Mouse (Mus musculus) olfactory bulb, adult 2 months (tissue): ENCODE data around the gene Snrpb. TPM values are rescaled to one million over a fixed set of nuclear protein-coding genes. Genes with fewer than 3 reads are reported as not detected.

Experiments used
- H3K27ac ChIP-seq: fragments of 200-500 bp; 2 replicates; pipeline ENCODE4 v1.5.1; 2012; ENCODE audit warnings: low read depth, low read length; ENCODE audit not compliant: insufficient read depth
- H3K4me1 ChIP-seq: fragments of 200-500 bp; 2 replicates; pipeline ENCODE4 v1.6.1; 2012; ENCODE audit warnings: low read length; ENCODE audit not compliant: control insufficient read depth, insufficient read depth
- H3K4me3 ChIP-seq: fragments of 200-500 bp; 2 replicates; pipeline ENCODE4 v1.5.1; 2012; ENCODE audit warnings: mild to moderate bottlenecking, low read depth, low read length, moderate library complexity; ENCODE audit not compliant: insufficient read depth
- CTCF ChIP-seq: fragments of 200-500 bp; IDR thresholded peaks from 2 replicates; pipeline ENCODE4 v1.5.1; 2012; ENCODE audit warnings: low read depth, mild to moderate bottlenecking, low read length, moderate library complexity; ENCODE audit not compliant: insufficient read depth
- POLR2A ChIP-seq: fragments of 200-500 bp; IDR thresholded peaks from 2 replicates; pipeline ENCODE4 v1.6.1; 2012; ENCODE audit warnings: mild to moderate bottlenecking, low read depth, low read length, moderate library complexity; ENCODE audit not compliant: insufficient read depth
- WGBS: fragments of 180-500 bp; shearing (Covaris S2); methylation state at CpG from one replicate; pipeline ENCODE4 v1.1.7; 2018; 5-methylcytosine and 5-hydroxymethylcytosine counted together
- polyA plus RNA-seq: library from polyadenylated mRNA; stranded (reverse); fragments of >200 nt; gene quantifications from 2 replicates; pipeline ENCODE4 v1.2.4, GENCODE M21; 2012; ENCODE audit warnings: low replicate concordance; ENCODE audit not compliant: missing spikeins, insufficient read depth, insufficient read length

Gene Snrpb
- polyA plus RNA-seq, 1 experiment, result not detected

- TF ChIP-seq POLR2A, result no peak
- no peak for TF ChIP-seq CTCF
- H3K27ac ChIP-seq, result no peak overlapping the region
- 89% methylated on average over 3 of the region's 3 CpGs for WGBS
- H3K4me3 ChIP-seq, result no peak overlapping the region
- H3K4me1 ChIP-seq, result peaks cover 4% of the 10 kb centered on the region; the same call in 1 of the 2 replicates
Measured at GRCm38 (mm10) chr2:130155171-130155570, 24.0 kb downstream of the Snrpb start.

DNA sequence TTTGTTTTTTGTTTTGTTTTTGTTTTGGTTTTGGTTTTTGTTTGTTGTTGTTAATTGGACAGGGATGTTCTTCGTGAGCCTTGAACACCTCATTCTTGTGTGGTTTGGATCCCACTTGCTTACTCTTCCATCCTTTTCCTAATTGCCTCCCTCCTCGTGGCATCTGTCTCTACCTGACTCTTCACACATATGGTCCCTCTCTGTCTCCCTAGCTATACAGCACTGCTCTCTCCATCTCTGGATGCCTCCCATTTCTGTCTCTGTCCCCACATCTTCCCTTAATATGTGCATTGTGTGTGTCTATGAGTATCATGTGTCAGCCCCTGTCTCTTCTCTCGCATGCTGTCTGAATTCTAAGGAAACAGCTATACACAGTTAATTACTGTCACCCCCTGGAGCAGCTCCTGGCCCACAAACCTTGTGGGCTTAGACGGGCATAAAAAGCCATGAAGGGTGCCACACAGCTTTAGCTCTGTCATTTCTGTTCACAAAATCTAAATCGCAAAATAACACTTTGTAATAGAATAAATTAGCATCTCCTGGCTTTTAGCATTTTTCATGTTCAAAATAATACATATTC is 33.0 kb downstream of the Snrpb start:
- TF ChIP-seq CTCF (no peak), POLR2A (no peak)
- Histone ChIP-seq H3K4me1 (no peaks in the 10 kb centered on the region), H3K27ac (no peak overlapping the region), H3K4me3 (no peak overlapping the region)
- WGBS, result 52% methylated on average over 5 of the region's 5 CpGs

- Histone ChIP-seq H3K4me3 (no peak overlapping the region), H3K4me1 (no peaks in the 10 kb centered on the region), H3K27ac (no peak overlapping the region)
- 86% methylated on average over 23 of the region's 23 CpGs for WGBS
- TF ChIP-seq CTCF, result no peak
- no peak for TF ChIP-seq POLR2A
Measured at GRCm38 (mm10) chr2:130144703-130145324, 34.4 kb downstream of the Snrpb start.

GRCm38 (mm10) chr2:130143011-130143410 is 36.2 kb downstream of the Snrpb start:
- Histone ChIP-seq H3K27ac (no peak overlapping the region), H3K4me1 (no peaks in the 10 kb centered on the region), H3K4me3 (no peak overlapping the region)
- TF ChIP-seq POLR2A (no peak), CTCF (no peak)
- WGBS, result 91% methylated on average over 8 of the region's 8 CpGs

GRCm38 (mm10) chr2:130129687-130130086 is 49.5 kb downstream of the Snrpb start:
- H3K27ac ChIP-seq, result no peak overlapping the region
- 56% methylated on average over 1 of the region's 1 CpGs for WGBS
- no peak overlapping the region for H3K4me3 ChIP-seq
- H3K4me1 ChIP-seq, result no peaks in the 10 kb centered on the region
- TF ChIP-seq POLR2A (no peak), CTCF (no peak)

- no peak overlapping the region for H3K27ac ChIP-seq
Measured at GRCm38 (mm10) chr2:130126073-130126472, 53.1 kb downstream of the Snrpb start.

DNA sequence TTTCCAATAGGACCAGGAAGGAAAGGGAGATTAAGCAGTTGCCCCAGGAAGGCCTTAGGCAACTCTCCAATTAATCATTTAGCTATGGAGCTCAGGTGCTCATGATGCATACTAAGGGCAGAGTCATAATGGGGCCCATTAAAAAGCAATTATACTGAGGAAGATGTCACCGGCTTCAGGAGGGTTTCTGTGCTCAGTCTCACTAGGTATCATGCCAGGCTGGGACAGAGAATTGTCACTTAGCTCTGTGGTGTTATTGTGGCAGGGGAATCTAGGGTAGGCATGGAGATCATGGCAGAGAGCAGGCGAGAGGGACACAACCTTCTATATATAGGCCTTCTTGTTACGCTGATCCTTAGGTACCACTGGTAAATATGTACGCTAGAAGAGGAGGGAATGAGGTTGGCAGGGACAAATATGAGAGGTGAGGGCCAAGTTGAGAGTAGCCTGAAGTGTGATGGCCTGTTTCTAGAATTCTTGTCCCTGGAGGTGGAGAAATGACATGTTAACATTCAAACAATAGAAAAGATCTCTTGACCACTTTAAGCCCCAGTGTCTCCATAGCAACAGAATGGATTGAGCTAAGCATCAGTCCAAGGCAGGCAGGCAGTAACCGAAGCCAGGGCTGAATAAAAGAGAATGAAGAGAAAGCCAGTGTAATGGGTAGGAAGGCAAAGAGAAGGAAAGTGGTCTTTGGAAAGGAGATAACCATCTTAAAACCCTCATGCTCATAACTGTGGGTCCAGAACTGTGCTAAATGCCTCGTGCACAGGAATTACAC is 53.7 kb downstream of the Snrpb start:
- no peak overlapping the region for H3K4me3 ChIP-seq
- TF ChIP-seq CTCF (no peak), POLR2A (no peak)
- H3K27ac ChIP-seq, result no peak overlapping the region
- WGBS, result 68% methylated on average over 6 of the region's 6 CpGs
- H3K4me1 ChIP-seq, result no peaks in the 10 kb centered on the region

More at GRCm38 (mm10) chr2:130126073-130126472, 53.1 kb downstream of the Snrpb start:
- H3K4me3 ChIP-seq, result no peak overlapping the region
- no peaks in the 10 kb centered on the region for H3K4me1 ChIP-seq
- TF ChIP-seq CTCF (no peak), POLR2A (no peak)
- 44% methylated on average over 1 of the region's 1 CpGs for WGBS

Other genes starting within 250 kb of the Snrpb start
- not detected in 2 replicates for gene Tgm3, start 167.1 kb downstream of the Snrpb start, polyA plus RNA-seq
- not detected in 2 replicates for gene Tgm6, start 67.0 kb downstream of the Snrpb start, polyA plus RNA-seq
- not detected in 2 replicates for gene Tmc2, start 15.8 kb upstream of the Snrpb start, polyA plus RNA-seq
- gene Nop56, start 95.0 kb upstream of the Snrpb start, polyA plus RNA-seq, result 362 TPM in 1 of 2 replicates, not detected in the other
- gene Idh3b, start 105.1 kb upstream of the Snrpb start, polyA plus RNA-seq, result 496 TPM in 1 of 2 replicates, not detected in the other
- gene Ebf4, start 115.8 kb upstream of the Snrpb start, polyA plus RNA-seq, result not detected in 2 replicates
- not detected in 2 replicates for gene Cpxm1, start 218.2 kb upstream of the Snrpb start, polyA plus RNA-seq
- gene Gm28372, start 225.8 kb upstream of the Snrpb start, polyA plus RNA-seq, result not detected in 2 replicates
- gene 1700020A23Rik, start 225.9 kb upstream of the Snrpb start, polyA plus RNA-seq, result not detected in 2 replicates
- gene Tmem239, start 227.1 kb upstream of the Snrpb start, polyA plus RNA-seq, result not detected in 2 replicates
- gene Vps16, start 244.9 kb upstream of the Snrpb start, polyA plus RNA-seq, result not detected in 2 replicates
- gene Pced1a, start 245.3 kb upstream of the Snrpb start, polyA plus RNA-seq, result not detected in 2 replicates